Mouse (Mus musculus) spleen, postnatal 4 days (tissue): ENCODE measurements around the gene Zan.
"Not testable (repeated sequence)": the region's sequence is repeated elsewhere in the genome, so short reads cannot be mapped to it uniquely, and the experiment has no call there.

Experiments used
- DNase-seq, 2 experiments: peaks; one replicate each; pipeline ENCODE4 v3.0.0; 2022; ENCODE audit warnings: low spot score in 2 of 2

Zan gene

GRCm38 (mm10) chr5:137501709-137502666, 25.1 kb upstream of the Zan start, which contains the start of gene Pop7:
Pop7 (minus strand) TSS chr5:137502518.
- DNase-seq, result peak; percentile 100

- DNase-seq, result no peak
These were observed 23.3 kb upstream of the Zan start for GRCm38 (mm10) chr5:137500186-137500585.

- DNase-seq, result no peak
These were observed 17.0 kb upstream of the Zan start for GRCm38 (mm10) chr5:137493831-137494230.

GRCm38 (mm10) chr5:137491559-137491958, 14.7 kb upstream of the Zan start:
- DNase-seq, result no peak

GRCm38 (mm10) chr5:137487616-137488015, 10.8 kb upstream of the Zan start:
- DNase-seq, result no peak

GRCm38 (mm10) chr5:137485851-137486155, 8.9 kb upstream of the Zan start:
- DNase-seq, result no peak

GRCm38 (mm10) chr5:137485071-137485850, 8.4 kb upstream of the Zan start:
- no peak for DNase-seq

GRCm38 (mm10) chr5:137481897-137482296, 5.0 kb upstream of the Zan start:
- DNase-seq, result no peak

GRCm38 (mm10) chr5:137481138-137481537, 4.3 kb upstream of the Zan start:
- peak; percentile 57 to 80 for DNase-seq

- no peak for DNase-seq
These were observed 2.5 kb downstream of the Zan start for GRCm38 (mm10) chr5:137474351-137474750.

- no peak for DNase-seq
These were observed 4.5 kb downstream of the Zan start for GRCm38 (mm10) chr5:137472252-137472904.

- DNase-seq, result no peak
These were observed 9.9 kb downstream of the Zan start for GRCm38 (mm10) chr5:137466946-137467345.

- DNase-seq, result no peak
These were observed 11.8 kb downstream of the Zan start for GRCm38 (mm10) chr5:137465049-137465448.

GRCm38 (mm10) chr5:137455866-137456591, 20.8 kb downstream of the Zan start:
- DNase-seq, result no peak

- DNase-seq, result no peak
These were observed 21.7 kb downstream of the Zan start for GRCm38 (mm10) chr5:137455206-137455605.

- no peak for DNase-seq
These were observed 31.3 kb downstream of the Zan start for GRCm38 (mm10) chr5:137445536-137445935.

- no peak for DNase-seq
These were observed 36.5 kb downstream of the Zan start for GRCm38 (mm10) chr5:137440216-137440855.

GRCm38 (mm10) chr5:137433889-137434288, 43.0 kb downstream of the Zan start:
- no peak for DNase-seq

- DNase-seq, result not testable (repeated sequence)
These were observed 46.5 kb downstream of the Zan start for GRCm38 (mm10) chr5:137430402-137430801.

- no peak for DNase-seq
These were observed 51.2 kb downstream of the Zan start for GRCm38 (mm10) chr5:137425648-137426047.

GRCm38 (mm10) chr5:137419841-137420240, 57.0 kb downstream of the Zan start:
- no peak for DNase-seq
